In genomic region chr16:24435115-24435553, GRCm38 (mm10) we compare ENCODE assay signal across 8 mouse cellular contexts. TPM values are rescaled to one million over a fixed set of nuclear protein-coding genes. Genes with fewer than 3 reads are reported as not detected.
DNase-seq lines count a peak whose midpoint lies in the region; ATAC-seq and TF ChIP-seq lines count a peak whose summit lies in the region.

No protein-coding gene starts in this region.

- no peaks in the 10 kb centered on the region for H3K36me3 ChIP-seq in limb, embryonic 12.5 days
- H3K36me3 ChIP-seq in limb, embryonic 10.5 days, result no peaks in the 10 kb centered on the region
- H3K36me3 ChIP-seq in heart, embryonic 16.5 days (ENCODE audit: control insufficient read depth, insufficient read depth), result no peaks in the 10 kb centered on the region
- H3K36me3 ChIP-seq in limb, embryonic 14.5 days (ENCODE audit: control insufficient read depth, insufficient read depth, low read length), result no peaks in the 10 kb centered on the region

- no peak for ATAC-seq in limb, embryonic 12.5 days (ENCODE audit: insufficient number of reproducible peaks, insufficient read depth, low FRiP score, low TSS enrichment, low read depth)
- peak; percentile 41; the same call in 1 of the 2 replicates for ATAC-seq in heart, embryonic 16.5 days (replicated peaks; ENCODE audit: extremely low read depth, insufficient read depth, low FRiP score)
- no peak for ATAC-seq in limb, embryonic 14.5 days (ENCODE audit: low FRiP score, low read depth)

- DNase-seq in limb, embryonic 10.5 days (ENCODE audit: low spot score), result no peak
- no peak for DNase-seq in limb, embryonic 14.5 days (ENCODE audit: low spot score)
- DNase-seq in left cerebral cortex, postnatal 14 days (ENCODE audit: low spot score in 2 of 2), result no peak
- no peak for DNase-seq in layer of hippocampus, adult 11-12 months (ENCODE audit: low spot score)
- no peak for DNase-seq in gastrocnemius, postnatal 36 days

- H3K27me3 ChIP-seq in limb, embryonic 12.5 days, result no peaks in the 10 kb centered on the region
- no peaks in the 10 kb centered on the region for H3K27me3 ChIP-seq in limb, embryonic 10.5 days (ENCODE audit: low read depth, poor library complexity, severe bottlenecking)
- no peaks in the 10 kb centered on the region for H3K27me3 ChIP-seq in heart, embryonic 16.5 days (ENCODE audit: control insufficient read depth, insufficient read depth, low read length)
- H3K27me3 ChIP-seq in limb, embryonic 14.5 days (ENCODE audit: control insufficient read depth, insufficient read depth, low read length), result no peaks in the 10 kb centered on the region

- H3K4me2 ChIP-seq in limb, embryonic 12.5 days, result no peak overlapping the region
- peak overlapping the region; percentile 45 for H3K4me2 ChIP-seq in heart, embryonic 16.5 days (ENCODE audit: low read depth, low read length)
- H3K4me2 ChIP-seq in limb, embryonic 14.5 days (replicated peaks; ENCODE audit: low read depth, low read length, severe bottlenecking), result peak overlapping the region; percentile 3; the same call in 1 of the 2 replicates

- intact Hi-C loops in left cerebral cortex, postnatal 14 days (cut with DNase I), result no loop called here
- intact Hi-C loops in gastrocnemius, postnatal 36 days (cut with DNase I), result no loop called here

- TF ChIP-seq CTCF in bone marrow macrophage, adult 2 months (IDR thresholded peaks at IDR 0.05; ENCODE audit: low read depth, low read length), result no peak

- no peak overlapping the region for H3K4me3 ChIP-seq in limb, embryonic 12.5 days (replicated peaks)
- H3K4me3 ChIP-seq in limb, embryonic 10.5 days, result no peak overlapping the region
- no peak overlapping the region for H3K4me3 ChIP-seq in bone marrow macrophage, adult 2 months (ENCODE audit: insufficient read depth, low read length)
- peak overlapping the region; percentile 7; the same call in 1 of the 2 replicates for H3K4me3 ChIP-seq in heart, embryonic 16.5 days (ENCODE audit: low read length)
- no peak overlapping the region for H3K4me3 ChIP-seq in limb, embryonic 14.5 days (replicated peaks; ENCODE audit: low read length)

- H3K4me1 ChIP-seq in limb, embryonic 12.5 days (replicated peaks), result peaks cover 36% of the 10 kb centered on the region
- H3K4me1 ChIP-seq in limb, embryonic 10.5 days, result peaks cover 47% of the 10 kb centered on the region
- H3K4me1 ChIP-seq in bone marrow macrophage, adult 2 months (ENCODE audit: control insufficient read depth, insufficient read depth, low read length), result peaks cover 32% of the 10 kb centered on the region
- peaks cover 58% of the 10 kb centered on the region for H3K4me1 ChIP-seq in heart, embryonic 16.5 days (ENCODE audit: control insufficient read depth, insufficient read depth, low read length)
- H3K4me1 ChIP-seq in limb, embryonic 14.5 days (ENCODE audit: control insufficient read depth, insufficient read depth, low read length), result peaks cover 22% of the 10 kb centered on the region

- WGBS in limb, embryonic 12.5 days, result 69% methylated on average over 6 of the region's 6 CpGs
- 88% methylated on average over 6 of the region's 6 CpGs for WGBS in limb, embryonic 10.5 days
- WGBS in heart, embryonic 16.5 days, result 19% methylated on average over 6 of the region's 6 CpGs
- 61% methylated on average over 6 of the region's 6 CpGs for WGBS in limb, embryonic 14.5 days

- TF ChIP-seq POLR2A in bone marrow macrophage, adult 2 months (IDR thresholded peaks at IDR 0.05; ENCODE audit: borderline replicate concordance, low read depth, low read length), result no peak
- no peak for TF ChIP-seq POLR2A in limb, embryonic 14.5 days (IDR thresholded peaks at IDR 0.05; ENCODE audit: borderline replicate concordance, extremely low read depth, insufficient read depth, insufficient read length)

- no peak overlapping the region for H3K9ac ChIP-seq in limb, embryonic 12.5 days (replicated peaks)
- peak overlapping the region; percentile 57 for H3K9ac ChIP-seq in heart, embryonic 16.5 days (ENCODE audit: low read length)
- no peak overlapping the region for H3K9ac ChIP-seq in limb, embryonic 14.5 days (ENCODE audit: low read depth, low read length, severe bottlenecking)

- no peaks in the 10 kb centered on the region for H3K9me3 ChIP-seq in limb, embryonic 12.5 days
- no peaks in the 10 kb centered on the region for H3K9me3 ChIP-seq in limb, embryonic 10.5 days (replicated peaks)
- H3K9me3 ChIP-seq in heart, embryonic 16.5 days (replicated peaks; ENCODE audit: control insufficient read depth, low read length), result no peaks in the 10 kb centered on the region
- H3K9me3 ChIP-seq in limb, embryonic 14.5 days (ENCODE audit: control insufficient read depth, low read length), result no peaks in the 10 kb centered on the region

- H3K27ac ChIP-seq in limb, embryonic 12.5 days, result 0 out of 2 replicates have a peak overlapping the region, but pooled peaks have one; percentile 9
- no peak overlapping the region for H3K27ac ChIP-seq in limb, embryonic 10.5 days
- H3K27ac ChIP-seq in bone marrow macrophage, adult 2 months (ENCODE audit: insufficient read depth, low read depth, low read length), result peak overlapping the region; percentile 54
- peak overlapping the region; percentile 89 for H3K27ac ChIP-seq in heart, embryonic 16.5 days (ENCODE audit: low read length)
- H3K27ac ChIP-seq in limb, embryonic 14.5 days (replicated peaks; ENCODE audit: low read depth, low read length), result no peak overlapping the region; the same call in 1 of the 2 replicates

RNA-seq across cellular contexts. Expression of gene Lpp, which starts 41.8 kb away (rescaled TPM):
- polyA plus RNA-seq in limb, embryonic 12.5 days (2016; fragmentation: Nextera tagmentation; extraction: Ambion mirVana), result 39.4 and 40.3 TPM in 2 replicates
- polyA plus RNA-seq in limb, embryonic 10.5 days (2016; fragmentation: Nextera tagmentation; extraction: Ambion mirVana), result 38.6 and 45.3 TPM in 2 replicates
- polyA plus RNA-seq in bone marrow macrophage, adult 2 months (2012; ENCODE audit: insufficient read depth, insufficient read length, missing spikeins), result 7.8 and 10.5 TPM in 2 replicates
- 42.6 and 46.2 TPM in 2 replicates for polyA plus RNA-seq in heart, embryonic 16.5 days (2015; fragmentation: Nextera tagmentation; extraction: Ambion mirVana)
- polyA plus RNA-seq in limb, embryonic 14.5 days (2012; rRNA removed), result 15.1 and 16.5 TPM in 2 replicates
- 46.7 and 52.4 TPM in 2 replicates for polyA plus RNA-seq in limb, embryonic 14.5 days (2014; fragmentation: Nextera tagmentation; extraction: Ambion mirVana)
- 1 to 10 TPM; 6.8 to 8.3 TPM for total RNA-seq in left cerebral cortex, postnatal 14 days (2021)
- 10 to 100 TPM; 16.6 to 18.6 TPM for total RNA-seq in gastrocnemius, postnatal 36 days (2021)

Comparison
In these comparisons a context has a peak if more than half of its experiments do, and no peak if none do; other contexts are left out.
1. H3K27ac ChIP-seq: peak in limb, embryonic 12.5 days (single experiment), bone marrow macrophage, adult 2 months (single experiment) and heart, embryonic 16.5 days (single experiment); none in limb, embryonic 10.5 days (single experiment) and limb, embryonic 14.5 days (single experiment).